In the genomic region with DNA sequence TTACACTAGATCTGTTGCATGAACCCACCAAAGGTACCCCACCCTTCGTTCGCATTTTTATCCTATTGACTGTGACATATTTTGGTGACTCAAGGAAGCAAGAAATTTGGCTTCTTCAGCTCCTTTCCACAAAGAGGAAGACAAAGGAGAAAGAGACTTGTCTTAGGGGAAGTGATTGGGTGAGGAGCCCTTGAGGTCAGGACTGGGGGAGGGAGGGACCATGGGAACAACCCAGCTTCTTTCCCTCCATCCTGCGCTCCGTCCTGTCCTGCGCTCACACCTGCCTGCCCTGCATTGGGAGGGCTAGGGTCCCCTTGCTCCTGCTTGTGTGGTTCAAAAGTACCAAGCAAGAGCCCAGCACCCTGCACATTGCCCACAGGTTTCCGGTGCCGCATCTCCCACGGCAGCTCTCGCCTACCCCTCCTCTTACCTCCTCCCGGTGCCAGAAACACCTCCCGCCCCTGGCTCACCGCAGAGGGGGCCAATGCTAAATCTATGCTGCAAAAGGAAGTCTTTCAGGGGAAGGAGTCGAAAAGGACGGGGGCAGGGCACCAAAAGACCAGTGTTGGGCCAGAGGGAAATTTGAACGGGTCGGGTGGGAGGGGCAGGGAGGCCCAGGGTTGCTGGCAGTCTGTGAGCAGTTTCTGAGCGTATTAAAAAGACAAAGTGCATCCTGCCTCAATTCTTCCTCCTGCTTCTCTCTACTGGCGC, we compare ENCODE assay signal across 8 mouse cellular contexts. TPM values are rescaled to one million over a fixed set of nuclear protein-coding genes. Genes with fewer than 3 reads are reported as not detected.
A peak's percentile ranks its signal among the peaks of the same experiment; 100 is the strongest.
DNase-seq lines count a peak whose midpoint lies in the region; ATAC-seq and TF ChIP-seq lines count a peak whose summit lies in the region.

No protein-coding gene starts in this region.

- 14% methylated on average over 18 of the region's 18 CpGs for WGBS in hindbrain, embryonic 10.5 days
- WGBS in stomach, embryonic 16.5 days, result 15% methylated on average over 18 of the region's 18 CpGs

- H3K27ac ChIP-seq in gastrocnemius, adult 2 months, result peak overlapping the region; percentile 24; the same call in 1 of the 2 replicates
- peak overlapping the region; percentile 72 for H3K27ac ChIP-seq in hindbrain, embryonic 10.5 days
- H3K27ac ChIP-seq in stomach, embryonic 16.5 days (ENCODE audit: low read length), result no peak overlapping the region

- DNase-seq in gastrocnemius, adult 2 months, result no peak
- no peak for DNase-seq in gastrocnemius, postnatal 14 days
- DNase-seq in T-cell, adult 2 months (ENCODE audit: low spot score), result peak; percentile 83
- DNase-seq in hindbrain, embryonic 10.5 days (ENCODE audit: low spot score), result no peak
- DNase-seq in right cerebral cortex, postnatal 10 days (ENCODE audit: low spot score in 2 of 2), result no peak
- no peak for DNase-seq in cerebellum, adult 9-10 months

- H3K4me2 ChIP-seq in stomach, embryonic 16.5 days (ENCODE audit: low read depth, low read length), result peak overlapping the region; percentile 57

- H3K9ac ChIP-seq in stomach, embryonic 16.5 days (ENCODE audit: low read length), result peak overlapping the region; percentile 49

- no peaks in the 10 kb centered on the region for H3K9me3 ChIP-seq in hindbrain, embryonic 10.5 days
- no peaks in the 10 kb centered on the region for H3K9me3 ChIP-seq in stomach, embryonic 16.5 days (replicated peaks; ENCODE audit: control insufficient read depth, low read length)

- H3K4me3 ChIP-seq in gastrocnemius, adult 2 months, result peak overlapping the region; percentile 34
- H3K4me3 ChIP-seq in hindbrain, embryonic 10.5 days, result peak overlapping the region; percentile 50
- peak overlapping the region; percentile 31 for H3K4me3 ChIP-seq in stomach, embryonic 16.5 days (replicated peaks; ENCODE audit: low read length)

- H3K4me1 ChIP-seq in hindbrain, embryonic 10.5 days (replicated peaks), result peaks cover 16% of the 10 kb centered on the region
- peaks cover 7% of the 10 kb centered on the region for H3K4me1 ChIP-seq in stomach, embryonic 16.5 days (ENCODE audit: control insufficient read depth, insufficient read depth, low read length)

- intact Hi-C loops in gastrocnemius, adult 2 months (cut with DNase I), result no loop called here
- intact Hi-C loops in gastrocnemius, postnatal 14 days (cut with DNase I; ENCODE audit: low total_unique reads), result loop anchor here (5.0 kb wide), 1 partner anchor 35 kb away; no protein-coding TSS in a partner anchor

- no peaks in the 10 kb centered on the region for H3K36me3 ChIP-seq in hindbrain, embryonic 10.5 days
- no peaks in the 10 kb centered on the region for H3K36me3 ChIP-seq in stomach, embryonic 16.5 days (ENCODE audit: control insufficient read depth, insufficient read depth, low read length)

- H3K27me3 ChIP-seq in hindbrain, embryonic 10.5 days (ENCODE audit: insufficient read depth, poor library complexity, severe bottlenecking), result peaks cover 9% of the 10 kb centered on the region
- H3K27me3 ChIP-seq in stomach, embryonic 16.5 days (ENCODE audit: control insufficient read depth, insufficient read depth, low read length), result no peaks in the 10 kb centered on the region

- no peak for TF ChIP-seq CTCF in gastrocnemius, adult 2 months (IDR thresholded peaks at IDR 0.05)

- peak; percentile 62 for ATAC-seq in megakaryocyte, adult 5-6 weeks (ENCODE audit: poor library complexity, severe bottlenecking)
- no peak; the same call in 1 of the 2 replicates for ATAC-seq in stomach, embryonic 16.5 days (ENCODE audit: insufficient read depth, low FRiP score)

RNA-seq across cellular contexts. Expression of gene Fam207a, which starts 6.6 kb away (rescaled TPM):
- total RNA-seq in gastrocnemius, adult 2 months (2021), result 1 to 10 TPM; 5.4 to 8.4 TPM
- 10 to 100 TPM in 1 of 2 experiments, 1 to 10 TPM in 1; 7.9 to 10.0 TPM for total RNA-seq in gastrocnemius, postnatal 14 days (2021)
- polyA plus RNA-seq in hindbrain, embryonic 10.5 days (2016; fragmentation: Nextera tagmentation; extraction: Ambion mirVana), result 48.8 and 50.0 TPM in 2 replicates
- total RNA-seq in megakaryocyte, adult 5-6 weeks (2015), result 11.5 and 11.7 TPM in 2 replicates
- 36.3 and 46.5 TPM in 2 replicates for total RNA-seq in megakaryocyte, adult 5-6 weeks (2017)
- 29.7 and 31.0 TPM in 2 replicates for polyA plus RNA-seq in stomach, embryonic 16.5 days (2015; fragmentation: Nextera tagmentation; extraction: Ambion mirVana)

RNA-seq across cellular contexts. Expression of gene Itgb2, which starts 7.9 kb away (rescaled TPM):
- total RNA-seq in gastrocnemius, adult 2 months (2021), result 1 to 10 TPM in 1 of 2 experiments, under 1 TPM in 1; 0.92 to 1.8 TPM
- 1 to 10 TPM; 1.8 to 2.1 TPM for total RNA-seq in gastrocnemius, postnatal 14 days (2021)
- 1.0 and 1.2 TPM in 2 replicates for polyA plus RNA-seq in hindbrain, embryonic 10.5 days (2016; fragmentation: Nextera tagmentation; extraction: Ambion mirVana)
- total RNA-seq in megakaryocyte, adult 5-6 weeks (2015), result 342 TPM in 2 replicates
- 400 and 419 TPM in 2 replicates for total RNA-seq in megakaryocyte, adult 5-6 weeks (2017)
- 6.7 and 8.3 TPM in 2 replicates for polyA plus RNA-seq in stomach, embryonic 16.5 days (2015; fragmentation: Nextera tagmentation; extraction: Ambion mirVana)

RNA-seq across cellular contexts. Expression of gene Pttg1ip, which starts 59.3 kb away (rescaled TPM):
- 10 to 100 TPM; 30.5 to 36.5 TPM for total RNA-seq in gastrocnemius, adult 2 months (2021)
- 10 to 100 TPM; 47.4 to 51.8 TPM for total RNA-seq in gastrocnemius, postnatal 14 days (2021)
- 66.6 and 67.2 TPM in 2 replicates for polyA plus RNA-seq in hindbrain, embryonic 10.5 days (2016; fragmentation: Nextera tagmentation; extraction: Ambion mirVana)
- total RNA-seq in megakaryocyte, adult 5-6 weeks (2015), result 82.8 and 97.8 TPM in 2 replicates
- total RNA-seq in megakaryocyte, adult 5-6 weeks (2017), result 50.0 and 54.8 TPM in 2 replicates
- 210 and 244 TPM in 2 replicates for polyA plus RNA-seq in stomach, embryonic 16.5 days (2015; fragmentation: Nextera tagmentation; extraction: Ambion mirVana)

Comparison
In these comparisons a context has a peak if more than half of its experiments do, and no peak if none do; other contexts are left out.
1. RNA of gene Itgb2, which starts 7.9 kb away (total RNA-seq): 342 to 419 TPM in megakaryocyte, adult 5-6 weeks; 1.8 to 2.1 TPM in gastrocnemius, postnatal 14 days and 0.92 to 1.8 TPM in gastrocnemius, adult 2 months; every median in the first group is over 100 times any median in the second.
2. Peak in every context shown above with its lines, with median percentiles within 50 percentile points of each other: H3K4me3 ChIP-seq.